Mouse (Mus musculus) liver, postnatal 0 days (tissue): ENCODE measurements around the gene Pde4b. TPM values are rescaled to one million over a fixed set of nuclear protein-coding genes. Genes with fewer than 3 reads are reported as not detected.

ENCODE experiments used
- ATAC-seq: fragments of 200-750 bp; cut with Nextera tagmentation; 2 replicates; pipeline ENCODE4 v1.8.0; 2017; ENCODE audit warnings: mild to moderate bottlenecking, moderate library complexity
- DNase-seq: peaks from one replicate; pipeline ENCODE4 v3.0.0-alpha.2; 2016
- H3K27ac ChIP-seq: fragments of 300-500 bp; sonication (generic); 2 replicates; pipeline ENCODE4 v1.5.1; 2014; ENCODE audit warnings: antibody characterized with exemption, moderate library complexity, mild to moderate bottlenecking, low read depth
- H3K27me3 ChIP-seq: fragments of 300-500 bp; sonication (generic); 2 replicates; pipeline ENCODE4 v1.6.1; 2014; ENCODE audit warnings: low read length, control low read depth, mixed read lengths; ENCODE audit not compliant: insufficient read depth
- H3K36me3 ChIP-seq: fragments of 300-500 bp; sonication (generic); replicated peaks from 2 replicates; pipeline ENCODE4 v1.6.1; 2014; ENCODE audit warnings: mild to moderate bottlenecking, control low read depth, low read length, moderate library complexity, mixed read lengths; ENCODE audit not compliant: insufficient read depth
- H3K4me1 ChIP-seq: fragments of 300-500 bp; sonication (generic); 2 replicates; pipeline ENCODE4 v1.6.1; 2014; ENCODE audit warnings: antibody characterized with exemption, mild to moderate bottlenecking, control low read depth; ENCODE audit not compliant: insufficient read depth
- H3K4me2 ChIP-seq: fragments of 300-500 bp; sonication (generic); 2 replicates; pipeline ENCODE4 v1.6.1; 2014; ENCODE audit warnings: low read depth, mild to moderate bottlenecking, low read length, moderate library complexity, mixed read lengths
- H3K4me3 ChIP-seq: fragments of 300-500 bp; sonication (generic); 2 replicates; pipeline ENCODE4 v1.5.1; 2014; ENCODE audit warnings: low read depth, low read length
- H3K9ac ChIP-seq: fragments of 300-500 bp; sonication (generic); replicated peaks from 2 replicates; pipeline ENCODE4 v1.6.1; 2014; ENCODE audit warnings: mild to moderate bottlenecking, moderate library complexity
- H3K9me3 ChIP-seq: fragments of 300-500 bp; sonication (generic); 2 replicates; pipeline ENCODE4 v1.6.1; 2016; ENCODE audit warnings: mild to moderate bottlenecking, control low read depth, low read length, mixed read lengths
- CTCF ChIP-seq: sonication (generic); IDR thresholded peaks from 2 replicates; pipeline ENCODE4 v1.5.1; 2016; ENCODE audit warnings: antibody characterized with exemption, low read depth
- EP300 ChIP-seq: IDR thresholded peaks from 2 replicates; pipeline ENCODE4 v1.6.1; 2016; ENCODE audit warnings: antibody characterized with exemption, low read depth, mild to moderate bottlenecking
- WGBS: fragments of 180-500 bp; shearing (Covaris S2); extraction: QIAGEN DNeasy Blood & Tissue Kit; methylation state at CpG from one replicate; pipeline ENCODE4 v1.1.7; 2014; ENCODE audit not compliant: insufficient replicate concordance; 5-methylcytosine and 5-hydroxymethylcytosine counted together
- polyA plus RNA-seq: library from polyadenylated mRNA; unstranded; fragments of >200 nt; fragmentation: Nextera tagmentation; extraction: Ambion mirVana; gene quantifications from 2 replicates; pipeline ENCODE4 v1.2.1, GENCODE M21; 2015

The Pde4b gene
- polyA plus RNA-seq, 1 experiment from 2014 or later: 3.7 TPM

GRCm38 (mm10) chr4:102644062-102644461, 556.7 kb downstream of the Pde4b start:
- H3K4me3 ChIP-seq: no peak overlapping the region
- ATAC-seq (no peak), DNase-seq (no peak)
- H3K4me2 ChIP-seq: no peak overlapping the region
- no peak overlapping the region for H3K27ac ChIP-seq
- peaks cover 18% of the 10 kb centered on the region for H3K4me1 ChIP-seq
- H3K9me3 ChIP-seq: no peaks in the 10 kb centered on the region
- WGBS: 43% methylated on average over 6 of the region's 6 CpGs
- H3K27me3 ChIP-seq: no peaks in the 10 kb centered on the region
- no peak overlapping the region for H3K9ac ChIP-seq
- H3K36me3 ChIP-seq: no peaks in the 10 kb centered on the region
- TF ChIP-seq EP300: no peak
- TF ChIP-seq CTCF: no peak

DNA sequence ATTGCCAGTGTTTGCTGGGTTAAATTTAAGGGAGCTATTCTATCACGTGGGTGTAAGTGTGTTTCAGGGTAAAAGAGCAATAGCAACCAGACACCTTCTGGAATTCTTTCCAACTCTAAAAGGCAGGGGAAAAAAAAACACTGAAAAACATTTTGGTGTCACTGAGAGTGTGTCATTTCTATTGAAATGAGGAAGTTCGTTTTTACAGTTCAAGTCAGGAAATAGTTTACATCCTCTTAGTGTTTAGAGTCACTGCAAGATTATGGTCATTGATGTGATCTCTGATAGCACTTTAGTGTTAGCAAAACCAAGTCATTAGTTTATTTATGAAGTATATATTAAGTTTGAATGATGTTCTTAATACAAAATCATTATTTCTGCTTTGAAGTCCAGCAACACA, 559.7 kb downstream of the Pde4b start:
- no peak overlapping the region for H3K27ac ChIP-seq
- DNase-seq (no peak), ATAC-seq (no peak)
- no peaks in the 10 kb centered on the region for H3K9me3 ChIP-seq
- TF ChIP-seq EP300: no peak
- no peaks in the 10 kb centered on the region for H3K27me3 ChIP-seq
- H3K4me1 ChIP-seq: peaks cover 18% of the 10 kb centered on the region
- no peak overlapping the region for H3K9ac ChIP-seq
- no peaks in the 10 kb centered on the region for H3K36me3 ChIP-seq
- H3K4me3 ChIP-seq: no peak overlapping the region
- H3K4me2 ChIP-seq: no peak overlapping the region
- WGBS: 11% methylated on average over 2 of the region's 2 CpGs

DNA sequence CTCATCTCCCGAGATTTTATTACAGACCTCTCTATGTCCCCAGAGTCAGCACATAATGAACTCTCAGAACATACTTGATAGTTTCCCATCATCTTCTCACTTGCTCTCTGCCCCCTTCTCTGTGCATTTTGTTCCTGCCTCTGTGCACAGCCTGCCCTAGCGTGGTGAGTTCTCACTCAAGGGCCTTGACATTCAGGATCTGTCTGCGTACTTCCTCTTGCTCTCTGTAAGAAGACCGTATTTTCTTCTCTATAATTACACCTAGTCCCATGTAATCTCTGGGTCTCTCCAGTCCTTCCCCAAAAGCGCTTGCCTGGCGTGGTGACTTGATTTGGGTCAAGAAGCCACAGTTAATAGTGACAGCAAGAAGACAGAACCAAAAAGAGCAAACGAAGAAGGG, 568.0 kb downstream of the Pde4b start:
- 51% methylated on average over 7 of the region's 7 CpGs for WGBS
- no peak for ATAC-seq

DNA sequence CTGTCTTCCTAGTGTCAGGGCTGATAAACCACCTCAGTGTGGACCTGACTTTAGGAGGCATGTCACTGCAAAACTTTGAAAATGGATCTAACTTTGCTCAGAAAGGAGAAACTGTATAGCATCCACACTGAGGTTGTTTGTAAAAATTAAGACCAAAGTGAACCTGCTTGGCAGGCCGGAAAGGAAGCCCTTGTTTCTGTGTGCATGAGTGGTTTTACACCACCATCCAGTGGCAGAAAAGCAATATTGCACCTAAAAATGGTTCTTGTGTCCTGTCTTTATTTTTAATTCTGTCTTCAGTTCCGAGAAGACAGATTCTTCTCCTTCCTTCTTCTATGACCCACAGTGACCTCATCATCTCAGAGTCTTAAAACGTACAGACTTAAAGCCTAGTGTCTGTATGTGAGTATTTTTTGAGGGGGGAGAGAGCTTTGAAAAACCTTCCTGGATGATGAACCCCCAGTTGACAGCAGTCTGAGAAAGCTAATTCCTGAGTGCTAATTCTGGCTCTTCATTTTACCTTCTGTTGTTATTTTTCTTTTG, 569.2 kb downstream of the Pde4b start:
- Histone ChIP-seq H3K27me3 (no peaks in the 10 kb centered on the region), H3K4me3 (no peak overlapping the region), H3K9ac (no peak overlapping the region), H3K4me1 (no peaks in the 10 kb centered on the region), H3K4me2 (no peak overlapping the region), H3K36me3 (no peaks in the 10 kb centered on the region), H3K9me3 (no peaks in the 10 kb centered on the region), H3K27ac (no peak overlapping the region)
- no peak for TF ChIP-seq EP300
- peak; percentile 88 for TF ChIP-seq CTCF
- ATAC-seq (peak; percentile 47), DNase-seq (peak; percentile 35)
- 5% methylated on average over 3 of the region's 3 CpGs for WGBS

More for the DNA sequence above, 568.0 kb downstream of the Pde4b start:
- Histone ChIP-seq H3K36me3 (no peaks in the 10 kb centered on the region), H3K27me3 (no peaks in the 10 kb centered on the region), H3K9ac (no peak overlapping the region), H3K9me3 (no peaks in the 10 kb centered on the region), H3K4me3 (no peak overlapping the region), H3K27ac (no peak overlapping the region), H3K4me1 (no peaks in the 10 kb centered on the region), H3K4me2 (no peak overlapping the region)
- no peak for DNase-seq
- TF ChIP-seq EP300 (no peak), CTCF (no peak)

Other genes starting within 250 kb of the Pde4b start
- not detected in 2 replicates for gene B020004J07Rik, start 243.5 kb upstream of the Pde4b start, polyA plus RNA-seq
- not detected in 2 replicates for gene C130073F10Rik, start 193.8 kb upstream of the Pde4b start, polyA plus RNA-seq
- not detected in 2 replicates for gene Gm12800, start 178.4 kb upstream of the Pde4b start, polyA plus RNA-seq
- not detected in 2 replicates for gene Gm12794, start 147.1 kb upstream of the Pde4b start, polyA plus RNA-seq
- gene Gm12790, start 106.5 kb upstream of the Pde4b start, polyA plus RNA-seq: not detected in 2 replicates
- not detected in 2 replicates for gene Gm12789, start 100.9 kb upstream of the Pde4b start, polyA plus RNA-seq